Mouse (Mus musculus): ENCODE measurements around the gene Rfx3. TPM values are rescaled to one million over a fixed set of nuclear protein-coding genes. Genes with fewer than 3 reads are reported as not detected.

Rfx3 gene
- polyA plus RNA-seq, 1 experiment: 2.2 TPM

GRCm38 (mm10) chr19:27718931-27719330 lies 292.0 kb downstream of the Rfx3 start:
- 83% methylated on average over 11 of the region's 11 CpGs for WGBS
- Histone ChIP-seq H3K27me3 (ENCODE audit: control insufficient read depth, insufficient read depth, low read length) (no peaks in the 10 kb centered on the region), H3K36me3 (ENCODE audit: control insufficient read depth, insufficient read depth, low read length) (no peaks in the 10 kb centered on the region), H3K4me1 (ENCODE audit: control insufficient read depth, insufficient read depth, insufficient read length) (no peaks in the 10 kb centered on the region), H3K4me3 (ENCODE audit: extremely low read depth, insufficient read depth, insufficient read length) (no peak overlapping the region), H3K27ac (ENCODE audit: insufficient read depth, low read length) (no peak overlapping the region)
- no peak for TF ChIP-seq POLR2A (IDR thresholded peaks at IDR 0.05; ENCODE audit: low read depth, low read length)
- no peak for TF ChIP-seq CTCF (IDR thresholded peaks at IDR 0.05; ENCODE audit: extremely low read depth, insufficient read depth, insufficient read length, insufficient replicate concordance)
- no peak for DNase-seq (ENCODE audit: low read depth in 1 of 2, low spot score in 2 of 2)

GRCm38 (mm10) chr19:27716274-27716673 lies 294.7 kb downstream of the Rfx3 start:
- DNase-seq (ENCODE audit: low read depth in 1 of 2, low spot score in 2 of 2): no peak
- H3K4me3 ChIP-seq (ENCODE audit: extremely low read depth, insufficient read depth, insufficient read length): no peak overlapping the region
- no peaks in the 10 kb centered on the region for H3K27me3 ChIP-seq (ENCODE audit: control insufficient read depth, insufficient read depth, low read length)
- H3K4me1 ChIP-seq (ENCODE audit: control insufficient read depth, insufficient read depth, insufficient read length): no peaks in the 10 kb centered on the region
- H3K27ac ChIP-seq (ENCODE audit: insufficient read depth, low read length): no peak overlapping the region
- H3K36me3 ChIP-seq (ENCODE audit: control insufficient read depth, insufficient read depth, low read length): no peaks in the 10 kb centered on the region
- TF ChIP-seq CTCF (IDR thresholded peaks at IDR 0.05; ENCODE audit: extremely low read depth, insufficient read depth, insufficient read length, insufficient replicate concordance): no peak
- no peak for TF ChIP-seq POLR2A (IDR thresholded peaks at IDR 0.05; ENCODE audit: low read depth, low read length)

Data from spleen, adult 2 months (tissue).